Mouse (Mus musculus): ENCODE data around the gene Ets1. TPM values are rescaled to one million over a fixed set of nuclear protein-coding genes. Genes with fewer than 3 reads are reported as not detected.

The Ets1 gene
- polyA plus RNA-seq, 1 experiment from 2014 or later = 38.3 TPM

DNA sequence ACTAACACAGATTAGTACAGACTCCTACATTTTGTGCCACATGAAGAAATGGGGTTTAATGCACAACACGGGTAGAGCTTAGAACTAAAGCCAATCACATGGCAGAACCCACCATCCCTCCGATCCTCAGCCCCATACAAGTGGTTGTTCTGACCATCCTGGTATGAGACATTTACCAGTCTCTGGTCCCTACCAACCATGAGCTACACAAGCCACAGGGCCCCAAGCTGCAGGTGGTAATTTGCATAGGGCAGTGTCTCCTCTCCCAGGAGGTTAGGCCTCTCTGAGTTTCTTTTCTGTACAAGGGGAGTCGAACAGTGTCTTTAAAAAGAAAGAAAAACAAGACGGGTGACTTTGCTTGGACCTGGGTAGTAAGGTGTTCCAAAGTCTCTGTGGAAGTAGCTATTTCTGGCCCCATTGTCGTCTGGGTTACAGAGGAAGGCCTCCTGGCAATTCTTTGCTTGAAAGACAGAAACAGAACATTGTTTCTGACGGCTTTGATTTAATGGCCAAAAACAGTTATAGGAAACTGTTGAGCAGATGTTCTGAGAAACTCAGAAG, 23.1 kb upstream of the Ets1 start:
- Histone ChIP-seq H3K27me3 (ENCODE audit: control insufficient read depth, insufficient read depth, low read length) (no peaks in the 10 kb centered on the region; the same call in 1 of the 2 replicates), H3K4me3 (ENCODE audit: low read depth, low read length) (no peak overlapping the region), H3K9ac (ENCODE audit: low read depth, low read length) (no peak overlapping the region), H3K36me3 (ENCODE audit: control insufficient read depth, insufficient read depth, low read length) (no peaks in the 10 kb centered on the region), H3K9me3 (replicated peaks; ENCODE audit: control insufficient read depth, low read length) (no peaks in the 10 kb centered on the region), H3K27ac (ENCODE audit: low read depth, low read length) (no peak overlapping the region), H3K4me1 (ENCODE audit: control insufficient read depth, insufficient read depth, low read length) (peaks cover 3% of the 10 kb centered on the region; the same call in 1 of the 2 replicates), H3K4me2 (no peak overlapping the region)
- ATAC-seq (replicated peaks; ENCODE audit: insufficient number of reproducible peaks, low FRiP score, low TSS enrichment) = no peak
- 55% methylated on average over 6 of the region's 6 CpGs for WGBS (ENCODE audit: insufficient replicate concordance)

DNA sequence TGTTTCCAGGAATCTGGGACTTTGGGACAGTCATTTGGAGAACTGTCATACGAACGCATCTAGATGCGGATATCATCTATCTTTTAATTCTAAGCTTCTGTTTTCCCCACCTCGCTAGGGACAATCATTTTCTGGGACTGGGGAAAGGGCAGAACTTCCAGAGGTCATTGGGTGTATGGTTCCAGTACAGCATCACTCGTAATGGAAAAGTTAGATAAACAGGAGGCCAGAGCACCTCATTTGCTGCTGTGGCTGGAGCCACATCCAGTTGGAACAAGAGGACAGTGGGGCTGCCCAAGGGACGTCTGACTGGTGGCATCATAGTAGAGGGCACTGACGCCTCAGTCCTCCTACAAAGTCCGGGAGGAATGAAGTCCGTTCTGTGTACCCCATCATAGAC, 21.8 kb upstream of the Ets1 start:
- Histone ChIP-seq H3K27ac (ENCODE audit: low read depth, low read length) (no peak overlapping the region), H3K4me3 (ENCODE audit: low read depth, low read length) (no peak overlapping the region), H3K9me3 (replicated peaks; ENCODE audit: control insufficient read depth, low read length) (no peaks in the 10 kb centered on the region), H3K36me3 (ENCODE audit: control insufficient read depth, insufficient read depth, low read length) (no peaks in the 10 kb centered on the region), H3K4me2 (no peak overlapping the region), H3K9ac (ENCODE audit: low read depth, low read length) (no peak overlapping the region), H3K27me3 (ENCODE audit: control insufficient read depth, insufficient read depth, low read length) (no peaks in the 10 kb centered on the region), H3K4me1 (ENCODE audit: control insufficient read depth, insufficient read depth, low read length) (peaks cover 3% of the 10 kb centered on the region; the same call in 1 of the 2 replicates)
- WGBS (ENCODE audit: insufficient replicate concordance) = 77% methylated on average over 9 of the region's 9 CpGs
- no peak for ATAC-seq (replicated peaks; ENCODE audit: insufficient number of reproducible peaks, low FRiP score, low TSS enrichment)

- H3K4me3 ChIP-seq (ENCODE audit: low read depth, low read length) = no peak overlapping the region
- H3K36me3 ChIP-seq (ENCODE audit: control insufficient read depth, insufficient read depth, low read length) = no peaks in the 10 kb centered on the region
- H3K4me2 ChIP-seq = no peak overlapping the region
- WGBS (ENCODE audit: insufficient replicate concordance) = 82% methylated on average over 6 of the region's 6 CpGs
- no peaks in the 10 kb centered on the region for H3K27me3 ChIP-seq (ENCODE audit: control insufficient read depth, insufficient read depth, low read length)
- H3K4me1 ChIP-seq (ENCODE audit: control insufficient read depth, insufficient read depth, low read length) = peaks cover 3% of the 10 kb centered on the region; the same call in 1 of the 2 replicates
- no peak overlapping the region for H3K9ac ChIP-seq (ENCODE audit: low read depth, low read length)
- no peak overlapping the region for H3K27ac ChIP-seq (ENCODE audit: low read depth, low read length)
- no peak for ATAC-seq (replicated peaks; ENCODE audit: insufficient number of reproducible peaks, low FRiP score, low TSS enrichment)
- H3K9me3 ChIP-seq (replicated peaks; ENCODE audit: control insufficient read depth, low read length) = no peaks in the 10 kb centered on the region
Measured at GRCm38 (mm10) chr9:32615461-32615860, 20.6 kb upstream of the Ets1 start.

- no peak overlapping the region for H3K4me3 ChIP-seq (ENCODE audit: low read depth, low read length)
- H3K4me2 ChIP-seq = no peak overlapping the region
- H3K27ac ChIP-seq (ENCODE audit: low read depth, low read length) = no peak overlapping the region
- 22% methylated on average over 7 of the region's 7 CpGs for WGBS (ENCODE audit: insufficient replicate concordance)
- H3K27me3 ChIP-seq (ENCODE audit: control insufficient read depth, insufficient read depth, low read length) = no peaks in the 10 kb centered on the region
- H3K4me1 ChIP-seq (ENCODE audit: control insufficient read depth, insufficient read depth, low read length) = peaks cover 3% of the 10 kb centered on the region; the same call in 1 of the 2 replicates
- ATAC-seq (replicated peaks; ENCODE audit: insufficient number of reproducible peaks, low FRiP score, low TSS enrichment) = no peak
- no peaks in the 10 kb centered on the region for H3K9me3 ChIP-seq (replicated peaks; ENCODE audit: control insufficient read depth, low read length)
- H3K36me3 ChIP-seq (ENCODE audit: control insufficient read depth, insufficient read depth, low read length) = no peaks in the 10 kb centered on the region
- H3K9ac ChIP-seq (ENCODE audit: low read depth, low read length) = no peak overlapping the region
Measured at GRCm38 (mm10) chr9:32615986-32616385, 20.0 kb upstream of the Ets1 start.

DNA sequence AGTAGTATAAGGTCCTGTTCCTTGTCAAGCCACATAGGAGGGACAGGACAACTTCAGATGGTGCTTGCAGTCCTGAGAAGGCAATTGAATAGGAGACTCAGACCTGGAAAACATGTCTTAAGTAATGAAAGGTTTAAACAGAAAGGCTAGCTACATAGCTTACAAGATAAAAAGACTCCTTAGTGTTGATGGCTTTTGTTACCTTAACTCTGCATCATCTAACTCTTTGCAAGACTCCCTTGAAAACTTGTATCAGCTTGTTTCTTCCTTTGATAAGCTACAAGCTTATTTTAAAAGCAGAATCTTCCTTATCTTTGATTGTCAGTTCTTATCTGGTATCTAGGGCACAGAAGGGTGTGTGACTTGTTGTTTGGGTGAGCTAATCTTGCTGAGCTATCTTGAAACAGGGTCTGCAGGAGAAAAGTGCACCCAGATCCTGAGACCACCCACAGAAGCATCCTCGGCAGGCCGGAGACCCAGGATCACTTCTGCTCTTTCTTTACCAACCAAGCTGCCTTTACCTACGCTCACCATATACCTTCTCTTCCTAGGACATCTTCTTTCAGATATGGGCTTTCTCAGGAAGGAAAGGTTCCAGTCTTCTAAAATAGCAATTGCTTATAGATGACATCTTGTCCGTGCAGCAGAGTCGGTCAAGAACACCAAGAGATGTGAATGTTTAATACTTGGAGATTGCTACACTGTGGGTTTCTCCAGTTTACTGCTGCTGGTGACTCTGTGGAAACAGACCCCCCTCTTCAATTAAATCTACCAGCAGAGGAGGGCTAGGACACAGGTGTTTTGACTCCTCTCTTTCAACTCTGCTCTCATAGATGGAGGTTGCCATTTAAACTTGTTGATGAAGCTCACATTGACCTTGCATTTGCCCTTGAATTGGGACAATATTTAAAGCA, 19.2 kb upstream of the Ets1 start:
- Histone ChIP-seq H3K4me3 (ENCODE audit: low read depth, low read length) (no peak overlapping the region), H3K9ac (ENCODE audit: low read depth, low read length) (no peak overlapping the region), H3K36me3 (ENCODE audit: control insufficient read depth, insufficient read depth, low read length) (no peaks in the 10 kb centered on the region), H3K9me3 (replicated peaks; ENCODE audit: control insufficient read depth, low read length) (no peaks in the 10 kb centered on the region), H3K4me2 (no peak overlapping the region), H3K27ac (ENCODE audit: low read depth, low read length) (no peak overlapping the region), H3K27me3 (ENCODE audit: control insufficient read depth, insufficient read depth, low read length) (no peaks in the 10 kb centered on the region), H3K4me1 (ENCODE audit: control insufficient read depth, insufficient read depth, low read length) (peaks cover 3% of the 10 kb centered on the region; the same call in 1 of the 2 replicates)
- 55% methylated on average over 5 of the region's 5 CpGs for WGBS (ENCODE audit: insufficient replicate concordance)
- ATAC-seq (replicated peaks; ENCODE audit: insufficient number of reproducible peaks, low FRiP score, low TSS enrichment) = no peak

DNA sequence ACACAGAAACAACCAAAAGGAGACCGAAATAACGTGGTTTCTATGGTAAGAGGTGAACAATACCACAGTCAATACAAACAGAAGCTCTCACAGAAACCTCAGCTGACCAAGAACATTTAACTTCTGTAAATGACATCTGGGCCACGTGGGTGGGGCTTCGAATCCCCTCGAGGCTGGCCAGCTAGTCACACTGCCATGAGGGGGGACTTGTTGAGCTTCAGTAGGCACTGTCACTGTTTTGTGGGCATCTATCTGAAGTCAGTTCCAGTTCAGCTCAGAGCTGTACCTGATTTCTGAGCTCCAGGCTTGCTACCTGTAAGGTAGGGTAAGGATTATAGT, 18.6 kb upstream of the Ets1 start:
- Histone ChIP-seq H3K27me3 (ENCODE audit: control insufficient read depth, insufficient read depth, low read length) (no peaks in the 10 kb centered on the region), H3K4me2 (no peak overlapping the region), H3K4me3 (ENCODE audit: low read depth, low read length) (no peak overlapping the region), H3K36me3 (ENCODE audit: control insufficient read depth, insufficient read depth, low read length) (no peaks in the 10 kb centered on the region), H3K27ac (ENCODE audit: low read depth, low read length) (no peak overlapping the region), H3K9me3 (replicated peaks; ENCODE audit: control insufficient read depth, low read length) (no peaks in the 10 kb centered on the region), H3K4me1 (ENCODE audit: control insufficient read depth, insufficient read depth, low read length) (peaks cover 3% of the 10 kb centered on the region; the same call in 1 of the 2 replicates), H3K9ac (ENCODE audit: low read depth, low read length) (no peak overlapping the region)
- 70% methylated on average over 5 of the region's 5 CpGs for WGBS (ENCODE audit: insufficient replicate concordance)
- no peak for ATAC-seq (replicated peaks; ENCODE audit: insufficient number of reproducible peaks, low FRiP score, low TSS enrichment)

- H3K4me3 ChIP-seq (ENCODE audit: low read depth, low read length) = no peak overlapping the region
Measured at GRCm38 (mm10) chr9:32618544-32619120, 17.4 kb upstream of the Ets1 start.

GRCm38 (mm10) chr9:32619661-32620060, 16.4 kb upstream of the Ets1 start:
- H3K9me3 ChIP-seq (replicated peaks; ENCODE audit: control insufficient read depth, low read length) = no peaks in the 10 kb centered on the region
- 79% methylated on average over 6 of the region's 6 CpGs for WGBS (ENCODE audit: insufficient replicate concordance)
- H3K4me1 ChIP-seq (ENCODE audit: control insufficient read depth, insufficient read depth, low read length) = peaks cover 3% of the 10 kb centered on the region; the same call in 1 of the 2 replicates

More at GRCm38 (mm10) chr9:32618544-32619120, 17.4 kb upstream of the Ets1 start:
- no peak overlapping the region for H3K9ac ChIP-seq (ENCODE audit: low read depth, low read length)
- H3K36me3 ChIP-seq (ENCODE audit: control insufficient read depth, insufficient read depth, low read length) = no peaks in the 10 kb centered on the region
- no peaks in the 10 kb centered on the region for H3K27me3 ChIP-seq (ENCODE audit: control insufficient read depth, insufficient read depth, low read length)
- no peak overlapping the region for H3K4me2 ChIP-seq
- WGBS (ENCODE audit: insufficient replicate concordance) = 70% methylated on average over 9 of the region's 9 CpGs
- H3K9me3 ChIP-seq (replicated peaks; ENCODE audit: control insufficient read depth, low read length) = no peaks in the 10 kb centered on the region
- ATAC-seq (replicated peaks; ENCODE audit: insufficient number of reproducible peaks, low FRiP score, low TSS enrichment) = no peak
- peaks cover 3% of the 10 kb centered on the region; the same call in 1 of the 2 replicates for H3K4me1 ChIP-seq (ENCODE audit: control insufficient read depth, insufficient read depth, low read length)
- H3K27ac ChIP-seq (ENCODE audit: low read depth, low read length) = no peak overlapping the region

More at GRCm38 (mm10) chr9:32619661-32620060, 16.4 kb upstream of the Ets1 start:
- no peaks in the 10 kb centered on the region for H3K27me3 ChIP-seq (ENCODE audit: control insufficient read depth, insufficient read depth, low read length)
- no peak overlapping the region for H3K9ac ChIP-seq (ENCODE audit: low read depth, low read length)
- H3K4me2 ChIP-seq = no peak overlapping the region
- H3K36me3 ChIP-seq (ENCODE audit: control insufficient read depth, insufficient read depth, low read length) = no peaks in the 10 kb centered on the region
- no peak overlapping the region for H3K4me3 ChIP-seq (ENCODE audit: low read depth, low read length)
- ATAC-seq (replicated peaks; ENCODE audit: insufficient number of reproducible peaks, low FRiP score, low TSS enrichment) = no peak
- no peak overlapping the region for H3K27ac ChIP-seq (ENCODE audit: low read depth, low read length)

Data from heart, embryonic 11.5 days (tissue).